Mouse (Mus musculus): ENCODE data around the gene Cog2. TPM values are rescaled to one million over a fixed set of nuclear protein-coding genes. Genes with fewer than 3 reads are reported as not detected.

The Cog2 gene
- polyA plus RNA-seq, 1 experiment: 17.5 TPM

DNA sequence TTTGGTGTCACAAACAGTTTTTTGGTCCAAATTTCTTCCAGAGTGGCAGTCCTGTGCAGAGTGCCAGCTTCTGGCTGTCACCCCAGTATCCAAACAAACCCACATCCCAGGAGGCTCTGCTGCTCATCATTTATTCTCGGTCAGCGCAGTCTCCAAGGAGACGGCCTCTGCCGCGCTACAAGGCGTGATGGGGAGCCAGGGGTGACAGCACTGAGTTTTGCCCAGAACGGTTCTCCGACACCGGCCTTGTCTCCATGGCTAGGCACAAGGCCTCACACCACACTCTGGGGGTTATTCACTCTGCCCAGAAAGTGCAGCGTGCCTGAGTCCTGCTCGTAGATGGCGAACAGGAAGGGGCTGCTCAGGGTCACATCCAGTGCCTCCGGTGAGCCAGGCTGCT, 36.1 kb downstream of the Cog2 start:
- WGBS: 79% methylated on average over 13 of the region's 13 CpGs
- DNase-seq (ENCODE audit: low read depth, low spot score): no peak

DNA sequence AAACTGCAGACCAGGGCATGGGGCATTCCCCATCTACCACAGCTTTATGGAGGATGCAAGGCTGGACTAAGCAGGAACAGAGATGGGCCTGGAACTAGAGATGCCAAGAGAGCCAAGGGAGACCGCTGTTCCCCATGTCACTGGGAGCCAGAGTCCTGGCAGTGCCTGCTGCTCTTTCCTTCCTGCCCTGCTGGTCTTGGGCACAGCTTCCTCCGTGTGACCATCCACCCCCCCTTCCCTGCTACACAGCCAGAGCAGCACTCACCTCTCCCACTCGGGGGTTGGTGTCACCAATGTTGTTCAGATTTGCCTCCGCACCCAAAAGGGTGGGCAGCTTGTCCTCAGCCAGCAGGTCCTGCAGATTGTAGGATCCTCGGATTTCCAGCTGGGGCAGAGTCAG, 36.9 kb downstream of the Cog2 start:
- 61% methylated on average over 5 of the region's 5 CpGs for WGBS
- no peak for DNase-seq (ENCODE audit: low read depth, low spot score)

DNA sequence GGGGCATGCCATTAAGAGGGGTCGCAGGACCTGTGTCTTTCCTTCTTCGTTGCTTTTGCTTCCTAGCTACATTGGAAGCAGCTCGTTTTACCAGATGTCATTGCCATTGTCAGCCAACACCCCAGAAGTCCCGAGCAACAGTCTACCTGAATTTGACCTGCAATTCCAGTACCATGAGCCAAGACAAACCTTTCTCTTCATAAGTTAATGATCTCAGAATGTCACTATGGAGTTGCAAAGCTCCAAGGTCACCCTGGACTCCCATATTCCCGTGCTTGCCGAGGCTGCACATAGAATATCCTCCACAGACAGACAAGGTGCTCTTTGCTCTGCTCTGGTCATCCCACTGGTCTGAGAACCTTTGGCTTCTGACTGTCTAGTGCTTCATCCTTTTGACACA, 46.6 kb downstream of the Cog2 start:
- no peak for DNase-seq (ENCODE audit: low read depth, low spot score)
- WGBS: 41% methylated on average over 6 of the region's 6 CpGs

DNA sequence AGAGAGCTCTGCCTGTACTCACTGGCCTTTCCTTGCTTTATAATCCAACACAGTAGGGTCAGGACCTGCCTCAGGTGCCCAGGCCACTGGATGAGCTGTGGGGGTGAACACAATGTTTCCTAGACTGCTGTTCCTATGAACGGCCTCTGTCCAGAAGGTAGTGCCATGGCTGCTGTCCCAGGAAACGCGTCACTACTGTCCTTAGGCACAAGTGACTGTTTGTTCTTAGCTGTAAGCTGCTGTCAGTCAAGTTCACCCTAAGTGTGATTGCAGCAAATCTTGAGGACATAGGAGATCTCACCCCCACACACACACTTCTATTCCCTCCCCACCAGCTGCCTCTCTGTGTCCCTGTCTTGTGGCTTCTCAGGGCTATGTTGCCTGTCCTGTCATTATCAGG, 47.0 kb downstream of the Cog2 start:
- no peak for DNase-seq (ENCODE audit: low read depth, low spot score)
- 37% methylated on average over 3 of the region's 3 CpGs for WGBS

DNA sequence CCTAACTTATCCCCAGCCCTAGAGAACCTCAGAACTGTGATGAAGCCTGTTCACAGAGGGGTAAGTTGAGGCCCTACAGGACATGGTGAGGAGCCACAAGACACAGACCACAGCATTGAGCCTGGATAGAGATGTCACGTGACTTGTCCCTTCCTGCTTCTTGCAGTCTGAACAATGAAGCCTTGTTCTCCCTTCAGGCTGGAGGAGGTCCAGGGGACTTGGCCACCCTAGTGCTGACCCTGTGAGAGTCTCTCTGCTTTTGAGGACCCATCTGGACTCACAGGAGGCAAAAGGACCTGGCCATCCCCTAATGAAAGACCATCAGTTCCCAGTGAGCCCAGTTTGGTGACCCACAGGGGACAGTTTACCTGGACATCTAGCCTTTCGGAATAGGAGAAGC, 48.5 kb downstream of the Cog2 start:
- no peak for DNase-seq (ENCODE audit: low read depth, low spot score)
- 37% methylated on average over 2 of the region's 2 CpGs for WGBS

DNA sequence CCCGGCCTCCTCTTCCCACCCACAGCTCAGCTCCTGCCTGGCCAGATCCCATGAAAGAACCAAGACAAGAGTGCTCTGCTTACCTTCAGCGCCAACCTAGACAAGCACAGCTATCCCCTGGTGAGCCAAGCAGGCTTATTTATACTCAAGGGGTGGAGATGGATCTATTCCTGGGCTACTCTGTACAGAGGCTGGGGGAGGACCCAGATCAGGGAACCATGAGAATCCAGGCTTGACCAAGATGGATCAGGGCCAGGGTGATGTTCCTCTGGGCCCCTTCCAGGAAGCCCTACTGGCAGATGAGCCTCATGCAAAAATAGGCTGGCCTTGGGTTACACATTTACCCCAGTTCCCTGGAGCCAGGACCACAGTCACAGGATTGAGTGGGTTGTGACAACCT, 49.0 kb downstream of the Cog2 start, which contains the start of gene Agt:
Agt (minus strand) TSS at position 114 of the 400 bp plus-strand sequence.
- 39% methylated on average over 2 of the region's 2 CpGs for WGBS
- DNase-seq (ENCODE audit: low read depth, low spot score): no peak

DNA sequence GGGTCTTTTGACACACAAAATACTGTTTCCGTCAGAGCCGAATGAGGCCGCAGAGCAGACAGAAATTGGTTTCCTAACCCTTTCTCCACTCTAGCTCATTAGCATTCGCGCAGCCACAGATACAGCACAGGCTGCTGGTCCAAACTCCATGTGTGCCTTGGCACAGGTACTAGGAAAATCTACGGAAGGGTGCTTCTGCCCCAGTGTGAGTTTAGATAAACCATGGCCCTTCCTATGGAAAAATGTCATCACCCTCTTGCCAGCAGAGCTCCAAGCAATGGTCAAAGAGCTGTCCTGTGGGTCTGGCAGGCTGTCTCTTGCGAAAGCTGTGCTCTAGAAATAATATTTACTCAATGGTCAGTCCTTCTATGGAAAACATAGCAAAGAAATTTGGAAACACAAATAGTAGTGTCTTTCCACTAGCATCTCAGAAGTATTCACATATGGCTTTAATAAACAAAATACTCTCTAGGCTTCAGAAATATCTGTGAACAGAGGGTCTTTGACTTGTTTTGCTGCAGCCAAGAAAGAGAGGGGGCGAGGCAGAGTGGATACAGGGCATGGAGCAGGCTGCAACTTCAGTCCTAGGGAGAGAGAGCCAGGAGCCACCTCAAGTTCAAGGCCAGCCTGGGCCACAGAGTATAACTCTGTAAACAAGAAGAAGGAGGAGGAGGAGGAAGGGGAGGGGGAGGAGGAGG, 51.3 kb downstream of the Cog2 start:
- 11% methylated on average over 8 of the region's 8 CpGs for WGBS
- DNase-seq (ENCODE audit: low read depth, low spot score): peak; percentile 70

DNA sequence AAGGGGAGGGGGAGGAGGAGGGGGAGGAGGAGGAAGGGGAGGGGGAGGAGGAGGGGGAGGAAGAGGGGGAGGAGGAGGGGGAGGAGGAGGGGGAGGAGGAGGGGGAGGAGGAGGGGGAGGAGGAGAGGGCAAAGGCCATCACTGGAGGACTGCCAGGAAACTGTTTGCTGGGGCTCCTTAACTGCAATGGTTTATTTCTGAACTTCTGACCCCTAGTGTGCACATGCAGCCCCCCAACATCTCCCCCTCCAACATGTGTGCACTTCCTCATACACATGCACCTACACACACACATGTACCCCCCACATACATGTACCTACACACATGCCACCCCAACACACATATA, 51.8 kb downstream of the Cog2 start:
- DNase-seq (ENCODE audit: low read depth, low spot score): no peak

DNA sequence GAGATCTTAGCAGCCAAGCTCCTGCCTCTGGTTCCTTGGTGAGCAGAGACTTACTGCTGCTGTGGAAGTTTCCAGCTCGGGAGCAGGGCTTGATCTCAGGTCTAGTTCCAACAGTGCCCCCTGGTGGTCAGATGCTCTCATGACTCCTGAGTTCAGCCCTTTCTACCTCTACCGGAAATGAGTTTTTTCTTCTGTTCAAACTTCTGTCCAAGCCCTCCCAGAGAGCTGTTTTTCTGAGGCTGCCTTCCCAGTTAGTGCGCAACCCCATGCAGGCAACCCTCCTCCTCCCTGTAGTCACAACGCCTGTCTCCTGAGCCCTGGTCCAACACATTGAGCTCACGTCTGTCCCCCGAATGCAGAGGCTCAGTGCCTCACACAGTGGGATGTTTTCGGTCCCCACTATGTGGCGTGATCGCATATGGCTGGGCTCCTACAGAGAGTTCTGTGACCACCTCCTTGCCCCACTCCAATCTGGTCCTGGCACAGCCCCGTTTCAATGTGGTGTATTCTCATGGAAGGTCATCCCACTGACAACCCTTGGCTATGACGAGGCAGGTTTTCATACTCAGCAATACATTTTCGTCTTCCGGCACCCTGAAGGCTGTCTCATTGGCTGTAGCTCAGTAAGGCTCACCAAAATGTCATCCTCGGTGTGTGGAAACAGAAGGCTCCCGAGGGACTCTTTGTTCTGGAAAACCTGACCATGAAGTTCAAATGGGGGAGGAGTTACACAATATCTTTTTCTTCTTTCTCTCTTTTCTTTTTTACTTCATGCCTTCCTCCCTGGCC, 53.2 kb downstream of the Cog2 start:
- WGBS: 53% methylated on average over 15 of the region's 15 CpGs
- DNase-seq (ENCODE audit: low read depth, low spot score): peak; percentile 81

DNA sequence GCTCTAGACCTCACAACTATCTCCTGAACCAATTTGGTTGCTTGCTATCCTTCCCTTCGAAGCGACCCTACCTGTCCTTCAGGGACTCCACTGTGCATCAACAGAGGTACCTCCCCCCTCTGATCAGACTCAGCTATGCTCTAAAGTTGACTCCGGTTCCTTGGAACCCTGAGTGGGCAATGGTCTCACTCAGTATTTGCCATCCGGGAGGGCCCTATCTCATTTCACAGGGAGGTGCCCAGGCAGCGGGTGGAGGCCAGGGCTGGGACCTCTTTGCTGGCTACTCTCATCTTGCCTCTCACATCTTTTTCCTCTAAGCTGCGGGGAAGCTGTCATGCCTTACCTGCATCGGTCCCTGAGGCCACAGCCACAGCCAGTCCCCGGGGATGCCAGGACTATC, 55.2 kb downstream of the Cog2 start, which contains the start of gene Capn9:
Capn9 (plus strand) TSS at position 301 of the 400 bp plus-strand sequence.
- DNase-seq (ENCODE audit: low read depth, low spot score): no peak
- WGBS: 76% methylated on average over 8 of the region's 8 CpGs

DNA sequence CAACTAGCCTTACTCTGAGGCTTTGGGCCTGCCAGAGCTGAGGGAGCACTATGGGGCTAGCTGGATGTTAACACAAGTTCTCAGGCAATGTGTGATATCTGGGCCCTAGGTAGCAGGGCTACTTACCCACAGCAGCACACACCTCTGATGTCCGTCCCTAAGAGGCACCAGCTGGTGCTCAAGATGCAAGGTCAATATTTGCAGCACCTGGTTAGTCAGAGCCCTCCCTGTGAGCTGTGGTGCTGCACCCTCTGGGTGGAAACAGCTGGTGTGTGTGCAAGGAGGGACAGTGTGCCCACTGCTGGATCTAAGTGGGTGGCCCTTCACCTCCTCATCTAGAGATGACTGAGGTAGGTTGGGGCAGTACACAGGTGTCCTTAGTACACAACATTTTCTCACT, 56.2 kb downstream of the Cog2 start:
- WGBS: 59% methylated on average over 1 of the region's 1 CpGs
- DNase-seq (ENCODE audit: low read depth, low spot score): no peak

DNA sequence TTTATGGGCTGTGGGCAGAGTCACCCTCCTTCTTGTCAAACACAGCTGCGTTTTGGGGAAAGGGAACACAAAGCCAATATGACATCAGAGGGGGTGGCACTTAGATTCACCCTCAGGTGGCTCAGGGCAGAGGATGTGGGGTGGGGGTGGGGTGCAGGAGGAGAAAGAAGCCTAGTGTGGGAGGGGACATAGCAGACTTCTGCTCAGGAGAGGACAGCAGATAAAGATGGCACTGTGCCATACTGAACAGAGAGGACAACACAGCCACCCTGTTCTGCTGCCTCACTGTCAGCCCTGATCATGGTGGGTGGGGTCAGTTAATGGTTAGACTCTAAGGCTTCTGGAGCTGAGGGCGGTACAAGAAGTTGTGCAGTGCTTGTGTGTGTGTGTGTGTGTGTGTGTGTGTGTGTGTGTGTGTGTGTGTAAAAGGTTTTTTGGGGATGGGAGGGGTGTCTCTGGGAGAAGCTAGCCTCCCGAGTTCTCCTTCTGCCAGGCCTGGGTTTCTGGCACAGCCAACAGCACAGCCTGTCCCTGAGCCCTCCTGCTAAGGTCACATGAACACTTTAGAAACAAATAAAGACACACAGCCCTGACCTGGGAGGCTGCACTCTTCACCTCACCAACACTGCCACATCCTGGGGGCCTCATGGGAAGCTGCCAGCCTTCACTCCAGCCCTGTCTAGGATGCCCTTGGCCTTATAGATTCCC, 65.3 kb downstream of the Cog2 start:
- WGBS: 1% methylated on average over 3 of the region's 3 CpGs
- DNase-seq (ENCODE audit: low read depth, low spot score): no peak

DNA sequence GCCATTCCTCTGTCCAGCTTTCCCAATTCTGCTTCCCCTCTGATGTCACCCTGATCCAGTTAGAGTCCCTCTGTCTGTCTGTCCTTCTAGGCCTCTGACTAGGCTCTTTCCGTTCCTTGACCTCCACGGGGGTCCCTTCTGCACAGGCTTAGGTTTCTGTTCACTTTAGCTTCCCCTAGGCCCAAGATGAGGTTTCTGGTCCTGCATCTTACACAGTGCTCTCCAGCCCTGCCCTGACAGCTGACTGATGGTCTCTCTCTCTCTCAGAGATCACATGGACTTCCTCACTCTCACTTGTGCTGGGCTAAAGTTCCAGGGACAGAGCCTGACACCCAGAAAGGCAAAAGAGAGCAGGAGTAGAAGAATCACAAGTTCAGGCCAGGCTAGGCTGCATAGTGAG, 66.0 kb downstream of the Cog2 start:
- WGBS: 93% methylated on average over 2 of the region's 2 CpGs

DNA sequence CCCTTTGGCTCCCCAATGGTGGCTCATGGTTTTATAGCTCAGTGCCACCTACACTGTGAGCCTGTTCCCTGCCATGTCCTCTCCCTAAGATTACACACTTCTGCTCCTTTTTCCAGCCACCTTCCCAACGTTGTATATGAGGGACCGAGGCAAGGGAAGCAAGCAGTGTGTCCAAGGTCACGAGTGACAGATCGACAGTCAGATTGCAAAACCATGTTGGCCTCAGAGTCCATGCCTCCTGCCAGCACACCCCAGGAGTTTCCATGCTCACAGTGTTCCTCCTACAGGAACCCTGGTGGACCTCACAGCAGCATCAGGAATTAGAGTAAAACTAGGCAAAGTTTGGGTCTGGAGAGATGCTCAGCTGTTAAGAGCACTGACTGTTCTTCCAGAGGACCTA, 68.8 kb downstream of the Cog2 start:
- DNase-seq (ENCODE audit: low read depth, low spot score): no peak
- WGBS: 55% methylated on average over 4 of the region's 4 CpGs

More for the DNA sequence above, 66.0 kb downstream of the Cog2 start:
- DNase-seq (ENCODE audit: low read depth, low spot score): no peak

Other genes starting within 250 kb of the Cog2 start
- gene Pgbd5, start 81.1 kb upstream of the Cog2 start, polyA plus RNA-seq (2012; rRNA removed): 3.3 and 4.2 TPM in 2 replicates
- gene Agt, start 48.9 kb downstream of the Cog2 start, polyA plus RNA-seq (2012; rRNA removed): 17.9 and 25.2 TPM in 2 replicates
- gene Capn9, start 55.3 kb downstream of the Cog2 start, polyA plus RNA-seq (2012; rRNA removed): 13.4 and 27.5 TPM in 2 replicates
- gene 2310022B05Rik, start 142.6 kb downstream of the Cog2 start, polyA plus RNA-seq (2012; rRNA removed): 23.0 and 25.1 TPM in 2 replicates
- 13.6 and 20.4 TPM in 2 replicates for gene Ttc13, start 201.2 kb downstream of the Cog2 start, polyA plus RNA-seq (2012; rRNA removed)
- 9.1 and 9.8 TPM in 2 replicates for gene Arv1, start 201.4 kb downstream of the Cog2 start, polyA plus RNA-seq (2012; rRNA removed)
- 0.91 and 1.5 TPM in 2 replicates for gene Fam89a, start 231.1 kb downstream of the Cog2 start, polyA plus RNA-seq (2012; rRNA removed)